Mouse (Mus musculus) CH12.LX (cell line): Measurements from ENCODE around the gene Gpr108. TPM values are rescaled to one million over a fixed set of nuclear protein-coding genes. Genes with fewer than 3 reads are reported as not detected.

Source experiments
- DNase-seq: peaks from one replicate; pipeline ENCODE4 v3.0.0-alpha.2; 2013; ENCODE audit errors: extremely low read depth
- H3K27ac ChIP-seq: 2 replicates; pipeline ENCODE4 v1.5.1; 2012; ENCODE audit warnings: low read depth, mild to moderate bottlenecking, control low read depth, moderate library complexity; ENCODE audit not compliant: insufficient read depth
- H3K27me3 ChIP-seq: replicated peaks from 2 replicates; pipeline ENCODE3; 2012; ENCODE audit warnings: inconsistent platforms
- H3K36me3 ChIP-seq, 2 experiments: replicated peaks in 1 of 2; 2 replicates each; pipeline versions ENCODE3 to v1.6.1; 2012; ENCODE audit warnings: inconsistent platforms in 1 of 2, low read length in 1 of 2, mild to moderate bottlenecking in 1 of 2, mixed read lengths in 1 of 2, moderate library complexity in 1 of 2; ENCODE audit not compliant: control insufficient read depth in 1 of 2, insufficient read depth in 1 of 2
- H3K4me1 ChIP-seq, 2 experiments: 2 replicates each; pipeline ENCODE4 v1.6.1; 2012; ENCODE audit warnings: inconsistent platforms in 1 of 2, moderate library complexity in 1 of 2; ENCODE audit not compliant: insufficient read depth in 2 of 2, control insufficient read depth in 1 of 2
- H3K4me2 ChIP-seq: 2 replicates; pipeline ENCODE4 v1.6.1; 2012; ENCODE audit warnings: low read depth, mild to moderate bottlenecking, control low read depth; ENCODE audit not compliant: poor library complexity, insufficient read depth, severe bottlenecking
- H3K4me3 ChIP-seq, 3 experiments: fragments of 150-350 bp in 1 of 3; sonication (generic) in 1 of 3; replicated peaks in 1 of 3; 2 replicates each; pipeline versions ENCODE3 to v1.5.1; 2011 to 2012; ENCODE audit warnings: low read depth in 2 of 3, low read length in 2 of 3, mild to moderate bottlenecking in 2 of 3, moderate library complexity in 2 of 3, control low read depth in 1 of 3, improper control_type of control experiment in 1 of 3, inconsistent platforms in 1 of 3, mixed read lengths in 1 of 3; ENCODE audit not compliant: poor library complexity in 1 of 3
- H3K79me2 ChIP-seq: replicated peaks from 2 replicates; pipeline ENCODE4 v1.6.1; 2012; ENCODE audit warnings: mild to moderate bottlenecking, moderate library complexity; ENCODE audit not compliant: control insufficient read depth, poor library complexity, insufficient read depth, severe bottlenecking; ENCODE audit errors: extremely low read depth
- H3K9ac ChIP-seq: 2 replicates; pipeline ENCODE4 v1.6.1; 2012; ENCODE audit warnings: low read depth, mild to moderate bottlenecking, control low read depth, moderate library complexity; ENCODE audit not compliant: insufficient read depth
- H3K9me3 ChIP-seq: replicated peaks from 2 replicates; pipeline ENCODE3; 2012; ENCODE audit warnings: low read length, inconsistent platforms, mixed read lengths
- BHLHE40 ChIP-seq: IDR thresholded peaks from 2 replicates; pipeline ENCODE4 v1.6.1; 2011; ENCODE audit warnings: mild to moderate bottlenecking, low read depth, low read length, improper control_type of control experiment
- CHD1 ChIP-seq: IDR thresholded peaks from 2 replicates; pipeline ENCODE4 v1.6.1; 2012; ENCODE audit warnings: low read depth, low read length, improper control_type of control experiment, inconsistent platforms
- CHD2 ChIP-seq: IDR thresholded peaks from 2 replicates; pipeline ENCODE4 v1.6.1; 2011; ENCODE audit warnings: low read length, improper control_type of control experiment
- CTCF ChIP-seq, 2 experiments: IDR thresholded peaks in 1 of 2; conservative IDR thresholded peaks in 1 of 2; 2 replicates each; pipeline ENCODE4 v1.5.1; 2011 to 2012; ENCODE audit warnings: low read depth in 2 of 2, low read length in 2 of 2, improper control_type of control experiment in 1 of 2, inconsistent platforms in 1 of 2, mild to moderate bottlenecking in 1 of 2, moderate library complexity in 1 of 2
- E2F4 ChIP-seq: IDR thresholded peaks from 2 replicates; pipeline ENCODE4 v1.6.1; 2011; ENCODE audit warnings: low read depth, low read length, improper control_type of control experiment; ENCODE audit not compliant: insufficient replicate concordance
- ELF1 ChIP-seq: IDR thresholded peaks from 2 replicates; pipeline ENCODE4 v1.6.1; 2014; ENCODE audit warnings: low read depth, mild to moderate bottlenecking, inconsistent platforms, low read length, improper control_type of control experiment
- EP300 ChIP-seq: IDR thresholded peaks from 2 replicates; pipeline ENCODE4 v1.6.1; 2011; ENCODE audit warnings: low read length, improper control_type of control experiment
- GABPA ChIP-seq: IDR thresholded peaks from 2 replicates; pipeline ENCODE4 v1.6.1; 2012; ENCODE audit warnings: low read depth, low read length, improper control_type of control experiment, inconsistent platforms; ENCODE audit not compliant: insufficient replicate concordance
- HCFC1 ChIP-seq: IDR thresholded peaks from 2 replicates; pipeline ENCODE4 v1.6.1; 2012; ENCODE audit warnings: low read depth, mild to moderate bottlenecking, inconsistent platforms, low read length, improper control_type of control experiment
- IRF4 ChIP-seq: IDR thresholded peaks from 2 replicates; pipeline ENCODE4 v1.6.1; 2014; ENCODE audit warnings: low read depth, mild to moderate bottlenecking, inconsistent platforms, low read length, improper control_type of control experiment
- JUN ChIP-seq: IDR thresholded peaks from 2 replicates; pipeline ENCODE4 v1.6.1; 2011; ENCODE audit warnings: low read depth, mild to moderate bottlenecking, low read length, improper control_type of control experiment, moderate library complexity; ENCODE audit not compliant: insufficient read depth
- JUND ChIP-seq: conservative IDR thresholded peaks from 2 replicates; pipeline ENCODE4 v1.6.1; 2011; ENCODE audit warnings: low read depth, low read length, improper control_type of control experiment
- KAT2A ChIP-seq: IDR thresholded peaks from 2 replicates; pipeline ENCODE4 v1.6.1; 2012; ENCODE audit warnings: low read length, improper control_type of control experiment, inconsistent platforms; ENCODE audit not compliant: insufficient replicate concordance
- MAX ChIP-seq: IDR thresholded peaks from 2 replicates; pipeline ENCODE4 v1.6.1; 2011; ENCODE audit warnings: low read length, improper control_type of control experiment
- MAZ ChIP-seq: IDR thresholded peaks from 2 replicates; pipeline ENCODE4 v1.6.1; 2012; ENCODE audit warnings: low read depth, mild to moderate bottlenecking, inconsistent platforms, low read length, improper control_type of control experiment, moderate library complexity
- MEF2A ChIP-seq: IDR thresholded peaks from 2 replicates; pipeline ENCODE4 v1.6.1; 2014; ENCODE audit warnings: low read depth, mild to moderate bottlenecking, inconsistent platforms, low read length, improper control_type of control experiment, borderline replicate concordance
- MYC ChIP-seq: IDR thresholded peaks from 2 replicates; pipeline ENCODE4 v1.6.1; 2011; ENCODE audit warnings: low read depth, mild to moderate bottlenecking, improper control_type of control experiment, low read length
- NELFE ChIP-seq: IDR thresholded peaks from 2 replicates; pipeline ENCODE4 v1.6.1; 2011; ENCODE audit warnings: low read depth, low read length, improper control_type of control experiment
- NRF1 ChIP-seq: IDR thresholded peaks from 2 replicates; pipeline ENCODE4 v1.6.1; 2014; ENCODE audit warnings: low read depth, mild to moderate bottlenecking, inconsistent platforms, low read length, improper control_type of control experiment, moderate library complexity
- PAX5 ChIP-seq: IDR thresholded peaks from 2 replicates; pipeline ENCODE4 v1.6.1; 2012; ENCODE audit warnings: low read length, inconsistent platforms, mixed read lengths
- POLR2A ChIP-seq: IDR thresholded peaks from 2 replicates; pipeline ENCODE4 v1.6.1; 2011; ENCODE audit warnings: low read depth, mild to moderate bottlenecking, improper control_type of control experiment, low read length
- POLR2AphosphoS2 ChIP-seq: IDR thresholded peaks from 2 replicates; pipeline ENCODE4 v1.6.1; 2011; ENCODE audit warnings: low read depth, low read length, improper control_type of control experiment
- RAD21 ChIP-seq: IDR thresholded peaks from 2 replicates; pipeline ENCODE4 v1.6.1; 2011; ENCODE audit warnings: low read depth, mild to moderate bottlenecking, low read length, improper control_type of control experiment, moderate library complexity
- RCOR1 ChIP-seq: conservative IDR thresholded peaks from 2 replicates; pipeline ENCODE4 v1.6.1; 2012; ENCODE audit warnings: low read depth, mild to moderate bottlenecking, inconsistent platforms, low read length, improper control_type of control experiment
- SIN3A ChIP-seq: IDR thresholded peaks from 2 replicates; pipeline ENCODE4 v1.6.1; 2012; ENCODE audit warnings: low read length, improper control_type of control experiment, inconsistent platforms
- SMC3 ChIP-seq: IDR thresholded peaks from 2 replicates; pipeline ENCODE4 v1.6.1; 2011; ENCODE audit warnings: low read depth, low read length, improper control_type of control experiment
- TCF12 ChIP-seq: IDR thresholded peaks from 2 replicates; pipeline ENCODE4 v1.6.1; 2014; ENCODE audit warnings: low read depth, mild to moderate bottlenecking, inconsistent platforms, low read length, improper control_type of control experiment
- UBTF ChIP-seq: IDR thresholded peaks from 2 replicates; pipeline ENCODE4 v1.6.1; 2012; ENCODE audit warnings: low read depth, mild to moderate bottlenecking, inconsistent platforms, low read length, improper control_type of control experiment, moderate library complexity
- USF1 ChIP-seq: IDR thresholded peaks from 2 replicates; pipeline ENCODE4 v1.6.1; 2014; ENCODE audit warnings: low read depth, mild to moderate bottlenecking, inconsistent platforms, low read length, improper control_type of control experiment
- USF2 ChIP-seq: conservative IDR thresholded peaks from 2 replicates; pipeline ENCODE4 v1.6.1; 2011; ENCODE audit warnings: low read depth, low read length, improper control_type of control experiment
- ZC3H11A ChIP-seq: IDR thresholded peaks from 2 replicates; pipeline ENCODE4 v1.6.1; 2012; ENCODE audit warnings: low read depth, mild to moderate bottlenecking, inconsistent platforms, low read length, improper control_type of control experiment
- ZMIZ1 ChIP-seq: IDR thresholded peaks from 2 replicates; pipeline ENCODE4 v1.6.1; 2012; ENCODE audit warnings: low read depth, mild to moderate bottlenecking, inconsistent platforms, low read length, improper control_type of control experiment
- ZNF384 ChIP-seq: IDR thresholded peaks from 2 replicates; pipeline ENCODE4 v1.6.1; 2012; ENCODE audit warnings: low read depth, low read length, improper control_type of control experiment, inconsistent platforms
- dilution Hi-C: fragments of 300-500 bp; cut with MboI; formaldehyde crosslinking; loops from 2 replicates; pipeline ENCODE4 v1.14.3; 2020; ENCODE audit warnings: low sequenced_read_pairs; ENCODE audit not compliant: extremely low pct_unique_long_range_greater_than_20kb, extremely low pct_ligation_motif_present
- in situ Hi-C: fragments of 300-500 bp; cut with MboI; formaldehyde crosslinking; loops from 3 replicates; pipeline ENCODE4 v1.14.3; 2019; ENCODE audit warnings: low sequenced_read_pairs, low pct_ligation_motif_present, low pct_unique_long_range_greater_than_20kb, mixed read lengths
- polyA plus RNA-seq: library from polyadenylated mRNA; unstranded; fragments of >175 nt; gene quantifications from 2 replicates; pipeline ENCODE4 v1.2.1, GENCODE M21; 2012; ENCODE audit warnings: low read depth; ENCODE audit not compliant: insufficient read length
- total RNA-seq, 2 experiments: library from RNA; depleted of rRNA; stranded (reverse); fragments of 300-350 nt in 1 of 2; fragments of >200 nt in 1 of 2; gene quantifications; 2 replicates each; pipeline ENCODE4 v1.2.3; 2012 to 2014

Gene Gpr108
- total and polyA plus RNA-seq, 3 experiments: 20.2 to 32.0 (median 25.0) TPM

- TF ChIP-seq RCOR1 (peak; percentile 28; the same call in 1 of the 2 replicates), NELFE (no peak), CTCF (conservative IDR thresholded peaks at IDR 0.05 in 1 of 2, IDR thresholded peaks at IDR 0.05 in 1 of 2; ENCODE audit: low read depth in 2 of 2, low read length in 2 of 2) (no peak), MAX (peak; percentile 38; the same call in 1 of the 2 replicates), RAD21 (no peak), ZNF384 (no peak), TCF12 (peak; percentile 59; the same call in 1 of the 2 replicates), EP300 (peak; percentile 91), PAX5 (no peak), HCFC1 (no peak; the same call in none of the 2 replicates), CHD2 (peak; percentile 69), SIN3A (peak; percentile 70; the same call in 1 of the 2 replicates), UBTF (no peak), SMC3 (peak; percentile 9; the same call in 1 of the 2 replicates), USF1 (no peak), POLR2AphosphoS2 (no peak), MEF2A (peak; percentile 97), POLR2A (no peak), MAZ (0 out of 2 replicates have a peak, but pooled peaks have one; percentile 18), KAT2A (no peak)
These were observed 36.8 kb upstream of the Gpr108 start (continued) for GRCm38 (mm10) chr17:57285077-57285476.

DNA sequence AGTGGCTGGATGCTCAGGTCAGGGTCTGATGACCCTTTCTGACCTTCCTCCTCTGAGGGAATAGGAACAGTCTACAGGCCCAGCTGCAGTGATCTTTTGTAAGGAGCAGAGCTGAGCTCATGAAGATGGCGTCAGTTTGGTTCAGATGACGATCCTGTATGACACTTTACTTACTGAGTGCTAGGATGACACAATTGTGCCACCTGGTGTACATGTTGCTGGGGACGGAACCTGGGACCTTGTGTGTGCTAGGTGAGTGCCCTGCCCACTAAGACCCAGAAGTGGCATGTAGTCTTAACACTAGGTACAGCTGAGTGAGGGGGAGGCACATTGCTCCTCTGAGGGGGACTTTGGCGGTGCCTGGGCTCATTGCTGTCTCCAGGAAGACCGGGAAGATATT, 35.7 kb upstream of the Gpr108 start:
- peaks cover 88% of the 10 kb centered on the region for H3K79me2 ChIP-seq
- peaks cover 27 to 62% of the 10 kb centered on the region in 2 experiments for H3K36me3 ChIP-seq
- H3K4me3 ChIP-seq: no peak overlapping the region
- H3K9ac ChIP-seq: no peak overlapping the region
- DNase-seq: no peak
- peaks cover 50 to 74% of the 10 kb centered on the region in 2 experiments for H3K4me1 ChIP-seq
- H3K27ac ChIP-seq: peak overlapping the region; percentile 93
- H3K9me3 ChIP-seq: peaks cover 8% of the 10 kb centered on the region
- H3K4me2 ChIP-seq: no peak overlapping the region
- dilution Hi-C loops (no loop called here), in situ Hi-C loops (no loop called here)
- H3K27me3 ChIP-seq: no peaks in the 10 kb centered on the region
- no peak for TF ChIP-seq CHD2
- TF ChIP-seq ZNF384: no peak
- no peak for TF ChIP-seq USF2
- TF ChIP-seq MAZ: no peak
- peak in 1 of 2 experiments; percentile 66; a peak in 2 of 4 replicates for TF ChIP-seq CTCF (conservative IDR thresholded peaks at IDR 0.05 in 1 of 2, IDR thresholded peaks at IDR 0.05 in 1 of 2; ENCODE audit: low read depth in 2 of 2, low read length in 2 of 2)
- peak; percentile 56 for TF ChIP-seq RAD21
- TF ChIP-seq NRF1: 0 out of 2 replicates have a peak, but pooled peaks have one; percentile 12
- TF ChIP-seq SIN3A: no peak
- TF ChIP-seq UBTF: no peak
- TF ChIP-seq MYC: no peak
- TF ChIP-seq ZMIZ1: no peak
- no peak for TF ChIP-seq NELFE
- no peak for TF ChIP-seq IRF4
- no peak for TF ChIP-seq KAT2A
- TF ChIP-seq JUND: no peak
- no peak for TF ChIP-seq E2F4
- no peak for TF ChIP-seq CHD1
- TF ChIP-seq HCFC1: no peak
- peak; percentile 58 for TF ChIP-seq SMC3
- TF ChIP-seq TCF12: 0 out of 2 replicates have a peak, but pooled peaks have one; percentile 15
- no peak for TF ChIP-seq ZC3H11A
- TF ChIP-seq GABPA: no peak
- no peak for TF ChIP-seq ELF1
- TF ChIP-seq BHLHE40: no peak
- no peak for TF ChIP-seq JUN
- no peak for TF ChIP-seq USF1
